Mouse (Mus musculus) testis, adult 2 months (tissue): ENCODE results near the gene Maml2. TPM values are rescaled to one million over a fixed set of nuclear protein-coding genes. Genes with fewer than 3 reads are reported as not detected.

ENCODE experiments used
- H3K27ac ChIP-seq: fragments of 200-500 bp; 2 replicates; pipeline ENCODE4 v1.5.1; 2012; ENCODE audit warnings: low read depth, low read length; ENCODE audit not compliant: control insufficient read depth, insufficient read depth
- H3K27me3 ChIP-seq: fragments of 200-500 bp; 2 replicates; pipeline ENCODE4 v1.6.1; 2012; ENCODE audit warnings: mild to moderate bottlenecking, low read length, moderate library complexity; ENCODE audit not compliant: control insufficient read depth, insufficient read depth
- H3K36me3 ChIP-seq: fragments of 200-500 bp; 2 replicates; pipeline ENCODE4 v1.6.1; 2012; ENCODE audit warnings: mild to moderate bottlenecking, low read length; ENCODE audit not compliant: control insufficient read depth, insufficient read depth
- H3K4me1 ChIP-seq: fragments of 200-500 bp; 2 replicates; pipeline ENCODE4 v1.6.1; 2012; ENCODE audit warnings: low read length; ENCODE audit not compliant: control insufficient read depth, insufficient read depth
- H3K4me3 ChIP-seq: fragments of 200-500 bp; 2 replicates; pipeline ENCODE4 v1.5.1; 2012; ENCODE audit warnings: low read depth, mild to moderate bottlenecking, low read length, moderate library complexity, mixed read lengths; ENCODE audit not compliant: control insufficient read depth
- CTCF ChIP-seq: fragments of 200-500 bp; IDR thresholded peaks from 2 replicates; pipeline ENCODE4 v1.5.1; 2012; ENCODE audit warnings: low read depth, mild to moderate bottlenecking, inconsistent platforms, low read length, moderate library complexity; ENCODE audit not compliant: control insufficient read depth, insufficient read depth, insufficient replicate concordance
- POLR2A ChIP-seq: fragments of 200-500 bp; IDR thresholded peaks from 2 replicates; pipeline ENCODE4 v1.6.1; 2012; ENCODE audit warnings: low read depth, mild to moderate bottlenecking, inconsistent platforms, low read length, moderate library complexity; ENCODE audit not compliant: control insufficient read depth
- polyA plus RNA-seq: library from polyadenylated mRNA; depleted of rRNA; stranded (reverse); fragments of >200 nt; gene quantifications from 2 replicates; pipeline ENCODE4 v1.2.3, GENCODE M21; 2012

Gene Maml2
- polyA plus RNA-seq, 1 experiment, result 0.56 TPM

DNA sequence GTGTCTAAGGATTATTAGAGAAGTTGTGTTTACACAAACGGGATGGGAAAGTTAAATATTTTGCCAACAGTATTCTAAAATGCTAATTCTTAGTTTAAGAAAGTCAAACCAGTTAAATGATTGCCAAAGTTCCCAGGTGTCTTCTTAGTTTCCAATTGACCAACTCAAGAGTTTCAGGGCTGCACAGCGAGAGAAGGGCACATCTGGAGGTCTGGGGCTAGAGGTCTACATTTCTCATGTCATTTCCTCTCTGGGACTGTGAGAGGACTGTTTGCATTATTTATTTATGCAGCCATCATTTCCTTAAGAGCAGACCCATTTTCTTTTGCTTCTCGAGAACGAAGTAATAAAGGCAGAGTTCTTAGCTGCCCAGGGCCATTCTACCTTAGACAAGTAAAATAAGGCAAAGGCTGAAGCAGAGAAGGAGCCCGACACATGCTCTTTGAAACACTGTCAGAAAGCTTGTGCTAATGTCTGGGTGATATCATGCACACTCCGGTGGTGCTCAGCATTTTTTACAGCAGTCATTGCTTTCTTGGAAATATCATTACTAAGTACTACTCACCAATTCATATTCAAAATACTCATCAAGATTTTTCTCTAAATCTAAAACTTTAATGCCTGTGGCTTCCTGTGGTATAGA lies 4.5 kb downstream of the Maml2 start:
- TF ChIP-seq POLR2A, result no peak
- TF ChIP-seq CTCF, result no peak
- Histone ChIP-seq H3K27ac (no peak overlapping the region), H3K4me3 (no peak overlapping the region), H3K36me3 (no peaks in the 10 kb centered on the region), H3K27me3 (no peaks in the 10 kb centered on the region), H3K4me1 (peaks cover 4% of the 10 kb centered on the region; the same call in 1 of the 2 replicates)

- TF ChIP-seq POLR2A (no peak), CTCF (no peak)
- Histone ChIP-seq H3K4me3 (no peak overlapping the region), H3K36me3 (no peaks in the 10 kb centered on the region), H3K27me3 (no peaks in the 10 kb centered on the region), H3K27ac (no peak overlapping the region), H3K4me1 (no peaks in the 10 kb centered on the region; the same call in 1 of the 2 replicates)
Measured at GRCm38 (mm10) chr9:13303099-13303771, 5.5 kb downstream of the Maml2 start.

DNA sequence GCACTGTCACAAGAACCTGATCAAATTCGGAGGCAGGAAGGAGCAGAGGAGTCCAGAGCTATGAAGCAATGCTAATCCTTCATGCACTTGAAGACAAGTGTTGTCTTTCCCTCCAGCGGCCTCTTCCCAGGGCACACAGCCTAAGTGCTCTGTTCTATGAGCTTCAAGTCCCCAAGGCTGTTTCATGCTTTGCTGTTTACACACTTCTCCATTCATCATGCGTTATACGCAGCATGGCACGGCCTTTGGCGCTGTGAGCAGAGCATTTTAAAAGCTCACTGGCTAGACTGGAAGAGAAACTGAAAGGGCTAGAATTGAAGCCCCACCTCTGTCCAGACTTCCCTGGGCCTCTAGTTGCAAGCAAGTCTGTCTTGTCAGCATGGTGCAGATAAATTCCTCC lies 6.2 kb downstream of the Maml2 start:
- no peak overlapping the region for H3K4me3 ChIP-seq
- TF ChIP-seq POLR2A (no peak), CTCF (no peak)
- no peaks in the 10 kb centered on the region for H3K27me3 ChIP-seq
- H3K36me3 ChIP-seq, result no peaks in the 10 kb centered on the region
- H3K27ac ChIP-seq, result no peak overlapping the region; the same call in 1 of the 2 replicates
- H3K4me1 ChIP-seq, result no peaks in the 10 kb centered on the region

DNA sequence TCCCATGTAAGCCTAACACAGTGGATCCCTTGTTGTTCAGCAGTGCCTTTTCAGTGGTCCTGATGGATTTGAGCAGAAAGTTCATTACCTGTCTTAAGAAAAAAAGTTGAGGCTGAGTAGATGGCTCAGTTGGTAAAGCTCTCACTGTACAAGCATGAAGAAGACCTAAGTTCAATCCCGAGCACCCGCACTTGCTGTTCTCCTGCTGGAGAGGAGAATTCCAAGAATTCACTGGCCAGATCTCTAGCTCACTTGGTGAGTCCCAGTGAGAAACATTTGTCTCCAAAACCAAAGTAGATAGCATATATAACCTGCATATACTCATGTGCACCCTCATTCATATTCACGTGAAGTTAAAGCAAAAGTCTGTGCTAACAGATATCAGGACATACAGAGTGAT lies 8.7 kb downstream of the Maml2 start:
- H3K4me3 ChIP-seq, result no peak overlapping the region
- H3K27ac ChIP-seq, result no peak overlapping the region
- H3K27me3 ChIP-seq, result no peaks in the 10 kb centered on the region
- TF ChIP-seq POLR2A (no peak), CTCF (no peak)
- no peaks in the 10 kb centered on the region for H3K36me3 ChIP-seq
- H3K4me1 ChIP-seq, result no peaks in the 10 kb centered on the region

DNA sequence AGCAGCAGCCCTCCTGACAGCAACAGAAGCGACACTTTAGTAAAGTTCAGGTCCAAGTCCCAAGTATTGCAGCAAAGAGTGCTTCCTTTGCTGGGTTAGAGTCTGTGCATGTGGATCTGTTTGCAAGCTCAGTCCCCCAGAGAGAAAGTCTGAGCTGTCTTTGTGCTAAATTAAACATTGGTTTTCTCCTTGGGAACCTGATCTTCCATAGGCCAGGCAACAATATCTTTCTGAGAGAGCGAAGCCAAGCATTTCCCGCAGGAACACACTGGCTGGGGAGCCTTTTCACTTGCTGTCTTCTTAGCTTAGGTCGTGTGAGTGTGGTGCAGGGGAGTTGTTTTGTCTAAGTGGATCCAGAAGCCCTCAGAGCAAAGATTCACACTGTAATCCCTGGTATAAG lies 9.5 kb downstream of the Maml2 start:
- Histone ChIP-seq H3K4me1 (no peaks in the 10 kb centered on the region), H3K27me3 (no peaks in the 10 kb centered on the region), H3K27ac (no peak overlapping the region), H3K36me3 (no peaks in the 10 kb centered on the region), H3K4me3 (no peak overlapping the region)
- TF ChIP-seq POLR2A, result no peak
- no peak for TF ChIP-seq CTCF

DNA sequence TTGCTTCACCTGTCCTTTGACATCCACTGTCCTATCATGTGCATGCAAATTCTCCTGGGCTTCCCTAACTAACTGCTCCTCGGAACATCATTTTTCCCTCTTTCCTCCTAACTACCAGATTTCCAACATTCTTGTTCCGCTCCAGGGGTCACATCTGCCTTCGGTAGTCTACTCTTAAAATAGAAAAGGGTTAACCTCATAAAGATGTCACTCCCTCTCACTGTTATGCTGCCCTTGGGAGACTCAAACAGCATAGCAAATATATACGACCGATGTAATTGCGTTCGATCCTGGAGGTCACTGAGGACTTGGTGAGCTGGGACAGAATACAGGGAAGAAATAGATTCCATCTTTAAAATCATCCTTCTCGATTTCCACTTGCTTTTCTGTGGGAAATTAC lies 11.0 kb downstream of the Maml2 start:
- Histone ChIP-seq H3K27ac (no peak overlapping the region), H3K36me3 (no peaks in the 10 kb centered on the region), H3K4me1 (no peaks in the 10 kb centered on the region), H3K27me3 (no peaks in the 10 kb centered on the region), H3K4me3 (no peak overlapping the region)
- no peak for TF ChIP-seq POLR2A
- no peak for TF ChIP-seq CTCF

DNA sequence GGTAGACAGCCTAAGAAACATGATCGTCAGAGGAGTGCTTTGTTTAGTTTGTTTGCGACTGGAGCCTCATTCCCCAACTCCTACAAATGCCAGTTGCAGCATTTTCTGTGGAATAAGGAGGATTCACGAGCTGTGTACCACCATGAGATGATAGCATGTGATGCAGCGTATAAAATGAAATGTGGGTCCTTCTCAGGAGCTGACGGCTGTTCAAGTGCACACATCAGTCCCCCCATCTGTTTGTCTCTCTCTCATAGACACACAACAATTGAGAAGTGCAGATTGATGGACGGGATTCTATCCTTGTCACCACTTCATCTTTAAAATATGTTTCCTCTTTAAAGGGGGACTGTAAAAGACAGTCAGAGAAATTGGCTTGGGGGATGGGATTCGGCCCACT lies 12.1 kb downstream of the Maml2 start:
- H3K4me1 ChIP-seq, result no peaks in the 10 kb centered on the region
- TF ChIP-seq CTCF (no peak), POLR2A (no peak)
- H3K27ac ChIP-seq, result no peak overlapping the region

GRCm38 (mm10) chr9:13310236-13310635 lies 12.5 kb downstream of the Maml2 start:
- no peak for TF ChIP-seq POLR2A
- no peak for TF ChIP-seq CTCF
- Histone ChIP-seq H3K27ac (no peak overlapping the region), H3K4me1 (no peaks in the 10 kb centered on the region), H3K27me3 (no peaks in the 10 kb centered on the region), H3K4me3 (no peak overlapping the region), H3K36me3 (no peaks in the 10 kb centered on the region)

More for the DNA sequence above, 12.1 kb downstream of the Maml2 start:
- Histone ChIP-seq H3K4me3 (no peak overlapping the region), H3K36me3 (no peaks in the 10 kb centered on the region), H3K27me3 (no peaks in the 10 kb centered on the region)
